Mouse (Mus musculus): ENCODE data around the gene Znhit6. TPM values are rescaled to one million over a fixed set of nuclear protein-coding genes. Genes with fewer than 3 reads are reported as not detected.

The Znhit6 gene
- polyA plus RNA-seq, 1 experiment from 2014 or later, result 26.0 TPM

Other genes with a start within 250 kb of the Znhit6 start
- gene Ccn1, start 73.8 kb downstream of the Znhit6 start, polyA plus RNA-seq (2014; fragmentation: Nextera tagmentation; extraction: Ambion mirVana), result 55.6 and 61.9 TPM in 2 replicates
- gene Ddah1, start 182.5 kb downstream of the Znhit6 start, polyA plus RNA-seq (2014; fragmentation: Nextera tagmentation; extraction: Ambion mirVana), result 42.4 and 44.6 TPM in 2 replicates